ENCODE assay signal across 8 mouse cellular contexts in the genomic region with DNA sequence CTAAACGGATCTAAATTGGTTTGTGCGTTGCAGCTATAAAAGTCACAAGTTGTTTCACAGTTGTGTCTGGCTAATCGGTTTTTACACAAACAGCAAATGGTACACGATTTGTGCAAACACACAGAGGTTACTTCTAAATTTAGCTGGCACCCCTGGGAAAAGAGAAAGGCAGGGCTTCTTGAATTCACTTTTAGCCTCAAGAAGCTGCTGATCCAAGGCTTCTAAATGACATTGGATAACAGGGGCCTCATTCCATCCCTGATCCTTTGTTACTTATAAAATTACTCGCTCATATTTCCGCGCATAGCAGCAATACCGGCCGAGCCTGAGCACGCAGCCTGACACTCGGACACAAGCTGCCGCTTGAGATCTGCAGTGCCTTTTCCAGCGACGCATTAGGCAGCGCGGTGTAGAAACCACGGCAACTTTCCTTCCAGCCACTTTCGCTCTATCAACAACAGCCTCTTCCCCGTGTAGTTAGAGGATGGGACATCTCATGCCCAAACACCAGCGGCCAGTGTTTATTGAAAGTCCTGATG. TPM values are rescaled to one million over a fixed set of nuclear protein-coding genes. Genes with fewer than 3 reads are reported as not detected.
DNase-seq lines count a peak whose midpoint lies in the region; ATAC-seq lines count a peak whose summit lies in the region.
"Had no signal": no experiment of that assay in that cellular context is flagged by ENCODE, and none has a peak within 500 bp of the region (broad histone marks: within the 10 kb centered on the region; RNA-seq: fewer than 3 reads in every experiment).

No protein-coding gene starts in this region.

- no peak overlapping the region for H3K9ac ChIP-seq in liver, embryonic 11.5 days (ENCODE audit: low read depth, low read length)
- H3K9ac ChIP-seq in liver, embryonic 12.5 days: no peak overlapping the region
- H3K9ac ChIP-seq in embryonic facial prominence, embryonic 12.5 days: no peak overlapping the region
- no peak overlapping the region for H3K9ac ChIP-seq in hindbrain, embryonic 11.5 days (ENCODE audit: low read depth, low read length)
- no peak overlapping the region for H3K9ac ChIP-seq in stomach, embryonic 14.5 days (replicated peaks; ENCODE audit: low read depth, low read length)

- H3K4me3 ChIP-seq in liver, embryonic 11.5 days (ENCODE audit: low read depth, low read length): no peak overlapping the region
- H3K4me3 ChIP-seq in liver, embryonic 12.5 days: no peak overlapping the region
- peak overlapping the region; percentile 7; the same call in 1 of the 2 replicates for H3K4me3 ChIP-seq in embryonic facial prominence, embryonic 12.5 days
- peak overlapping the region; percentile 1; the same call in 1 of the 2 replicates for H3K4me3 ChIP-seq in hindbrain, embryonic 11.5 days (ENCODE audit: low read depth, low read length)
- 0 out of 2 replicates have a peak overlapping the region, but pooled peaks have one; percentile 2 for H3K4me3 ChIP-seq in stomach, embryonic 14.5 days (ENCODE audit: low read depth, low read length)

- H3K27me3 ChIP-seq in liver, embryonic 11.5 days (replicated peaks; ENCODE audit: control insufficient read depth, insufficient read depth, low read length): peaks cover 92% of the 10 kb centered on the region
- peaks cover 97% of the 10 kb centered on the region for H3K27me3 ChIP-seq in liver, embryonic 12.5 days (replicated peaks)
- peaks cover 71% of the 10 kb centered on the region for H3K27me3 ChIP-seq in embryonic facial prominence, embryonic 12.5 days
- peaks cover 77% of the 10 kb centered on the region for H3K27me3 ChIP-seq in hindbrain, embryonic 11.5 days (ENCODE audit: control insufficient read depth, insufficient read depth, low read length)
- H3K27me3 ChIP-seq in stomach, embryonic 14.5 days (ENCODE audit: control insufficient read depth, insufficient read depth, low read length): peaks cover 60% of the 10 kb centered on the region

- peak; percentile 49 for DNase-seq in liver, embryonic 11.5 days (ENCODE audit: low spot score)
- DNase-seq in hindbrain, embryonic 11.5 days (ENCODE audit: low spot score): peak; percentile 72
- DNase-seq in thymus, postnatal 14 days: no peak
- no peak for DNase-seq in left cerebral cortex, postnatal 36 days (ENCODE audit: low spot score in 2 of 2)

- H3K4me2 ChIP-seq in liver, embryonic 11.5 days: no peak overlapping the region
- no peak overlapping the region for H3K4me2 ChIP-seq in liver, embryonic 12.5 days
- no peak overlapping the region for H3K4me2 ChIP-seq in embryonic facial prominence, embryonic 12.5 days (replicated peaks)
- H3K4me2 ChIP-seq in hindbrain, embryonic 11.5 days (replicated peaks; ENCODE audit: low read depth, low read length): no peak overlapping the region
- 0 out of 2 replicates have a peak overlapping the region, but pooled peaks have one; percentile 2 for H3K4me2 ChIP-seq in stomach, embryonic 14.5 days (replicated peaks; ENCODE audit: low read depth, low read length)

- H3K4me1 ChIP-seq in liver, embryonic 11.5 days (replicated peaks; ENCODE audit: control insufficient read depth, insufficient read depth, low read length): peaks cover 8% of the 10 kb centered on the region
- peaks cover 18% of the 10 kb centered on the region for H3K4me1 ChIP-seq in liver, embryonic 12.5 days
- H3K4me1 ChIP-seq in embryonic facial prominence, embryonic 12.5 days: peaks cover 17% of the 10 kb centered on the region
- H3K4me1 ChIP-seq in hindbrain, embryonic 11.5 days (replicated peaks; ENCODE audit: control insufficient read depth, insufficient read depth, low read length): peaks cover 13% of the 10 kb centered on the region
- H3K4me1 ChIP-seq in stomach, embryonic 14.5 days (ENCODE audit: control insufficient read depth, insufficient read depth, low read length): 0 out of 2 replicates have a peak, but pooled peaks cover 15% of the 10 kb centered on the region

- WGBS in liver, embryonic 11.5 days: 1% methylated on average over 20 of the region's 20 CpGs
- under 1% methylated on average over 20 of the region's 20 CpGs for WGBS in liver, embryonic 12.5 days (ENCODE audit: insufficient replicate concordance)
- WGBS in embryonic facial prominence, embryonic 12.5 days: under 1% methylated on average over 20 of the region's 20 CpGs
- WGBS in hindbrain, embryonic 11.5 days: under 1% methylated on average over 20 of the region's 20 CpGs
- WGBS in stomach, embryonic 14.5 days: under 1% methylated on average over 20 of the region's 20 CpGs

- no peak overlapping the region for H3K27ac ChIP-seq in liver, embryonic 11.5 days (ENCODE audit: low read depth, low read length)
- H3K27ac ChIP-seq in liver, embryonic 12.5 days: no peak overlapping the region
- no peak overlapping the region for H3K27ac ChIP-seq in embryonic facial prominence, embryonic 12.5 days
- no peak overlapping the region for H3K27ac ChIP-seq in hindbrain, embryonic 11.5 days (ENCODE audit: low read depth, low read length)
- H3K27ac ChIP-seq in stomach, embryonic 14.5 days (ENCODE audit: low read length): no peak overlapping the region

- no peak for ATAC-seq in liver, embryonic 11.5 days (replicated peaks; ENCODE audit: low FRiP score)
- no peak for ATAC-seq in liver, embryonic 12.5 days
- ATAC-seq in embryonic facial prominence, embryonic 12.5 days (ENCODE audit: insufficient number of reproducible peaks, insufficient read depth, low FRiP score, low TSS enrichment): no peak
- no peak for ATAC-seq in hindbrain, embryonic 11.5 days (ENCODE audit: low FRiP score)
- ATAC-seq in stomach, embryonic 14.5 days (ENCODE audit: insufficient number of reproducible peaks, insufficient read depth, low FRiP score, low read depth): no peak

- no peaks in the 10 kb centered on the region for H3K9me3 ChIP-seq in liver, embryonic 11.5 days (ENCODE audit: control insufficient read depth, low read length)
- H3K9me3 ChIP-seq in liver, embryonic 12.5 days (replicated peaks): no peaks in the 10 kb centered on the region
- no peaks in the 10 kb centered on the region for H3K9me3 ChIP-seq in embryonic facial prominence, embryonic 12.5 days
- H3K9me3 ChIP-seq in hindbrain, embryonic 11.5 days (ENCODE audit: control insufficient read depth, low read length): no peaks in the 10 kb centered on the region
- H3K9me3 ChIP-seq in stomach, embryonic 14.5 days (ENCODE audit: control insufficient read depth, low read depth, low read length): no peaks in the 10 kb centered on the region

- no peaks in the 10 kb centered on the region for H3K36me3 ChIP-seq in liver, embryonic 11.5 days (ENCODE audit: control insufficient read depth, insufficient read depth, low read length)
- H3K36me3 ChIP-seq in liver, embryonic 12.5 days: no peaks in the 10 kb centered on the region
- H3K36me3 ChIP-seq in embryonic facial prominence, embryonic 12.5 days: no peaks in the 10 kb centered on the region
- H3K36me3 ChIP-seq in hindbrain, embryonic 11.5 days (ENCODE audit: control insufficient read depth, insufficient read depth, low read length): no peaks in the 10 kb centered on the region
- H3K36me3 ChIP-seq in stomach, embryonic 14.5 days (ENCODE audit: control insufficient read depth, insufficient read depth, low read length): no peaks in the 10 kb centered on the region

- intact Hi-C loops in left cerebral cortex, postnatal 36 days (cut with DNase I): no loop called here

RNA-seq across cellular contexts. Expression of gene Foxd3, which starts 4.0 kb away (rescaled TPM):
- polyA plus RNA-seq in liver, embryonic 11.5 days (2014; fragmentation: Nextera tagmentation; extraction: Ambion mirVana): 0.07 and 0.10 TPM in 2 replicates
- 0.10 TPM in 1 of 2 replicates, not detected in the other for polyA plus RNA-seq in liver, embryonic 12.5 days (2016; fragmentation: Nextera tagmentation; extraction: Ambion mirVana)
- 2.1 TPM in 2 replicates for polyA plus RNA-seq in embryonic facial prominence, embryonic 12.5 days (2016; fragmentation: Nextera tagmentation; extraction: Ambion mirVana)
- polyA plus RNA-seq in hindbrain, embryonic 11.5 days (2014; fragmentation: Nextera tagmentation; extraction: Ambion mirVana): 2.2 and 2.5 TPM in 2 replicates
- polyA plus RNA-seq in stomach, embryonic 14.5 days (2014; fragmentation: Nextera tagmentation; extraction: Ambion mirVana): 1.7 and 2.1 TPM in 2 replicates
- not detected for total RNA-seq in left cerebral cortex, postnatal 36 days (2021)
- total RNA-seq: liver, adult 2 months had no signal
- polyA plus RNA-seq: liver, adult 2 months had no signal

RNA-seq across cellular contexts. Expression of gene Alg6, which starts 55.3 kb away (rescaled TPM):
- 27.6 and 33.3 TPM in 2 replicates for polyA plus RNA-seq in liver, embryonic 11.5 days (2014; fragmentation: Nextera tagmentation; extraction: Ambion mirVana)
- polyA plus RNA-seq in liver, embryonic 12.5 days (2016; fragmentation: Nextera tagmentation; extraction: Ambion mirVana): 19.5 and 20.7 TPM in 2 replicates
- 23.2 and 23.9 TPM in 2 replicates for polyA plus RNA-seq in embryonic facial prominence, embryonic 12.5 days (2016; fragmentation: Nextera tagmentation; extraction: Ambion mirVana)
- polyA plus RNA-seq in hindbrain, embryonic 11.5 days (2014; fragmentation: Nextera tagmentation; extraction: Ambion mirVana): 13.9 and 18.4 TPM in 2 replicates
- polyA plus RNA-seq in stomach, embryonic 14.5 days (2014; fragmentation: Nextera tagmentation; extraction: Ambion mirVana): 24.2 and 32.6 TPM in 2 replicates
- 10 to 100 TPM; 13.5 to 14.9 TPM for total RNA-seq in left cerebral cortex, postnatal 36 days (2021)

Comparison
In these comparisons a context has a peak if more than half of its experiments do, and no peak if none do; other contexts are left out.
1. DNase-seq: peak in liver, embryonic 11.5 days (single experiment) and hindbrain, embryonic 11.5 days (single experiment); none in thymus, postnatal 14 days (single experiment) and left cerebral cortex, postnatal 36 days (0 of 2).
2. H3K4me3 ChIP-seq: peak in embryonic facial prominence, embryonic 12.5 days (single experiment), hindbrain, embryonic 11.5 days (single experiment) and stomach, embryonic 14.5 days (single experiment); none in liver, embryonic 11.5 days (single experiment) and liver, embryonic 12.5 days (single experiment).